ENCODE assay signal across 15 mouse cellular contexts in the genomic region with DNA sequence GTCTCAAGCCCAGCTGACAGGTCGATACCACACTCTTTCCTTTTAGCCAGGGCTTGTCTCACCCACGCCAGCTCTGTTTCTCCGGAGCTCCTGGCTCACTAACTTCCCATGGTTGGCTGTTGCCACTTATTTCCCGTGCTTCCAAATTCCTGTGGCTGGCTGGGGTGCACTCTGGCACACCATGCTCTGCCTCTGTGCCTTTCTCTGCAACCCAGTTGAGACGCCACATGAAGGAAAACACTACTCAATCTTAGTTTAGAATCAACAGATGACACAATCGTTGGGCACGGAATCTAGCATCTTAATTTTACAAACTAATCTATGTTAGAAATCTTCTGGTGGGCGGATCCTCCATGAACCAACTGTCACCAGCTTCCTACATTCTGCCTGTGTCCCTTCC.
DNase-seq lines count a peak whose midpoint lies in the region.
"Had no signal": no experiment of that assay in that cellular context is flagged by ENCODE, and none has a peak within 500 bp of the region (broad histone marks: within the 10 kb centered on the region; RNA-seq: fewer than 3 reads in every experiment).

No protein-coding gene starts in this region.

- peak; percentile 3 to 13 for DNase-seq in layer of hippocampus, postnatal 14 days (ENCODE audit: low spot score in 2 of 2)
- DNase-seq in layer of hippocampus, adult 9-10 months (ENCODE audit: low spot score) = no peak
- DNase-seq in brain, adult 2 months (ENCODE audit: low read depth, low spot score) = peak; percentile 50
- DNase-seq in frontal cortex, postnatal 36 days (ENCODE audit: low spot score in 2 of 2) = peak; percentile 25 to 50
- peak; percentile 19 to 34 for DNase-seq in right cerebral cortex, postnatal 36 days (ENCODE audit: low spot score in 2 of 2)
- DNase-seq in neural tube, embryonic 10.5 days (ENCODE audit: extremely low spot score, low spot score) = no peak
- no peak for DNase-seq in embryo, embryonic 10.5 days (ENCODE audit: low spot score)
- DNase-seq: adrenal gland, postnatal 14 days; cerebellum, adult 8-10 months; gastrocnemius, adult 2 months; heart, postnatal 36 days; kidney, adult 11 months; kidney, postnatal 36 days; lung, embryonic 14.5 days; thymus, postnatal 14 days had no signal

Comparison
In these comparisons a context has a peak if more than half of its experiments do, and no peak if none do; other contexts are left out.
1. DNase-seq: peak in layer of hippocampus, postnatal 14 days (2 of 2), brain, adult 2 months (single experiment), frontal cortex, postnatal 36 days (2 of 2) and right cerebral cortex, postnatal 36 days (2 of 2); none in layer of hippocampus, adult 9-10 months (single experiment), neural tube, embryonic 10.5 days (single experiment) and embryo, embryonic 10.5 days (single experiment).